Mouse (Mus musculus) C2C12 (cell line): Measurements from ENCODE around the gene Trpm8. TPM values are rescaled to one million over a fixed set of nuclear protein-coding genes. Genes with fewer than 3 reads are reported as not detected.

ENCODE experiments used
- H3K27me3 ChIP-seq: one replicate; pipeline ENCODE4 v1.6.1; 2011; ENCODE audit not compliant: control insufficient read depth, insufficient read depth, insufficient read length
- H3K36me3 ChIP-seq: one replicate; pipeline ENCODE4 v1.6.1; 2011; ENCODE audit not compliant: control insufficient read depth, insufficient read depth
- H3K4me3 ChIP-seq: one replicate; pipeline ENCODE4 v1.5.1; 2011; ENCODE audit warnings: mild to moderate bottlenecking, control low read depth; ENCODE audit not compliant: poor library complexity, insufficient read depth, severe bottlenecking
- H3K79me2 ChIP-seq: one replicate; pipeline ENCODE4 v1.6.1; 2011; ENCODE audit not compliant: control insufficient read depth, insufficient read depth
- H3K79me3 ChIP-seq: one replicate; pipeline ENCODE4 v1.6.1; 2011; ENCODE audit warnings: low read depth, control low read depth
- H3ac ChIP-seq: one replicate; pipeline ENCODE3; 2011; ENCODE audit warnings: low read depth; ENCODE audit not compliant: control insufficient read depth, insufficient read length
- CEBPB ChIP-seq: IDR thresholded peaks from one replicate; pipeline ENCODE4 v1.6.1; 2011; ENCODE audit warnings: low read depth, mild to moderate bottlenecking, control low read depth, moderate library complexity
- CTCF ChIP-seq: IDR thresholded peaks from one replicate; pipeline ENCODE4 v1.5.1; 2011; ENCODE audit not compliant: control insufficient read depth, insufficient read depth, insufficient read length
- FOSL1 ChIP-seq: IDR thresholded peaks from one replicate; pipeline ENCODE4 v1.8.0; 2011; ENCODE audit warnings: mild to moderate bottlenecking, low read length; ENCODE audit not compliant: poor library complexity, insufficient read depth, severe bottlenecking
- MAX ChIP-seq: IDR thresholded peaks from one replicate; pipeline ENCODE4 v1.6.1; 2011; ENCODE audit warnings: mild to moderate bottlenecking, control low read depth
- MYOD1 ChIP-seq: IDR thresholded peaks from one replicate; pipeline ENCODE4 v1.6.1; 2011; ENCODE audit warnings: low read depth; ENCODE audit not compliant: control insufficient read depth, insufficient read length
- MYOG ChIP-seq: IDR thresholded peaks from one replicate; pipeline ENCODE4 v1.6.1; 2011; ENCODE audit not compliant: control insufficient read depth, insufficient read length; ENCODE audit errors: extremely low read depth
- USF1 ChIP-seq: IDR thresholded peaks from one replicate; pipeline ENCODE4 v1.6.1; 2011; ENCODE audit warnings: low read depth, mild to moderate bottlenecking, control low read depth, moderate library complexity
- polyA plus RNA-seq: library from polyadenylated mRNA; unstranded; fragments of >200 nt; fragmentation: generic; extraction: Trizol; gene quantifications from one replicate; pipeline ENCODE4 v1.2.1, GENCODE M21; 2012; ENCODE audit warnings: missing spikeins

Gene Trpm8
- polyA plus RNA-seq, 1 experiment = 0.02 TPM

GRCm38 (mm10) chr1:88279111-88280005 is 1.9 kb downstream of the Trpm8 start:
- no peak for TF ChIP-seq FOSL1
- TF ChIP-seq USF1 = no peak
- no peak for TF ChIP-seq MYOD1
- TF ChIP-seq MYOG = no peak
- no peak for TF ChIP-seq CTCF
- TF ChIP-seq MAX = no peak
- TF ChIP-seq CEBPB = no peak
- Histone ChIP-seq H3K79me2 (peaks cover 29% of the 10 kb centered on the region), H3K36me3 (peaks cover 17% of the 10 kb centered on the region), H3K79me3 (peaks cover 27% of the 10 kb centered on the region), H3K4me3 (no peak overlapping the region), H3K27me3 (no peaks in the 10 kb centered on the region), H3ac (no peak overlapping the region)

GRCm38 (mm10) chr1:88280006-88280690 is 2.7 kb downstream of the Trpm8 start:
- H3ac ChIP-seq = no peak overlapping the region
- no peak for TF ChIP-seq FOSL1
- TF ChIP-seq CEBPB = no peak
- TF ChIP-seq CTCF = no peak
- TF ChIP-seq MAX = no peak
- TF ChIP-seq MYOD1 = no peak
- no peak for TF ChIP-seq USF1
- no peak for TF ChIP-seq MYOG
- H3K36me3 ChIP-seq = peaks cover 9% of the 10 kb centered on the region
- peaks cover 21% of the 10 kb centered on the region for H3K79me2 ChIP-seq
- no peak overlapping the region for H3K4me3 ChIP-seq
- H3K27me3 ChIP-seq = no peaks in the 10 kb centered on the region
- H3K79me3 ChIP-seq = peaks cover 19% of the 10 kb centered on the region

GRCm38 (mm10) chr1:88282301-88282700 is 4.8 kb downstream of the Trpm8 start:
- Histone ChIP-seq H3K36me3 (no peaks in the 10 kb centered on the region), H3K27me3 (no peaks in the 10 kb centered on the region), H3K4me3 (no peak overlapping the region), H3K79me2 (no peaks in the 10 kb centered on the region), H3K79me3 (no peaks in the 10 kb centered on the region), H3ac (no peak overlapping the region)
- TF ChIP-seq MYOD1 (no peak), USF1 (no peak), CTCF (no peak), MYOG (no peak), FOSL1 (no peak), CEBPB (no peak)

- TF ChIP-seq MAX (no peak), CEBPB (no peak), FOSL1 (no peak), USF1 (no peak), MYOD1 (no peak), CTCF (no peak)
- Histone ChIP-seq H3K27me3 (no peaks in the 10 kb centered on the region), H3K4me3 (no peak overlapping the region), H3ac (no peak overlapping the region), H3K79me2 (no peaks in the 10 kb centered on the region), H3K79me3 (no peaks in the 10 kb centered on the region), H3K36me3 (no peaks in the 10 kb centered on the region)
Measured at GRCm38 (mm10) chr1:88283376-88284227, 6.1 kb downstream of the Trpm8 start.

- Histone ChIP-seq H3K79me3 (no peaks in the 10 kb centered on the region), H3K4me3 (no peak overlapping the region), H3K36me3 (no peaks in the 10 kb centered on the region), H3ac (no peak overlapping the region), H3K79me2 (no peaks in the 10 kb centered on the region), H3K27me3 (no peaks in the 10 kb centered on the region)
- TF ChIP-seq CEBPB (no peak), MYOD1 (no peak), FOSL1 (no peak), MAX (no peak), CTCF (no peak), MYOG (no peak), USF1 (no peak)
Measured at GRCm38 (mm10) chr1:88284228-88284945, 6.9 kb downstream of the Trpm8 start.
